Mouse (Mus musculus) mouse trophoblast stem cell (cell line): ENCODE results near the gene H2-DMa.

Source experiments
- in situ Hi-C, 2 experiments: fragments of 300-500 bp; cut with MseI, MboI; formaldehyde crosslinking; loops; 2 replicates in 1 of 2; 3 replicates in 1 of 2; pipeline ENCODE4 v1.15.1; 2025

The H2-DMa gene

DNA sequence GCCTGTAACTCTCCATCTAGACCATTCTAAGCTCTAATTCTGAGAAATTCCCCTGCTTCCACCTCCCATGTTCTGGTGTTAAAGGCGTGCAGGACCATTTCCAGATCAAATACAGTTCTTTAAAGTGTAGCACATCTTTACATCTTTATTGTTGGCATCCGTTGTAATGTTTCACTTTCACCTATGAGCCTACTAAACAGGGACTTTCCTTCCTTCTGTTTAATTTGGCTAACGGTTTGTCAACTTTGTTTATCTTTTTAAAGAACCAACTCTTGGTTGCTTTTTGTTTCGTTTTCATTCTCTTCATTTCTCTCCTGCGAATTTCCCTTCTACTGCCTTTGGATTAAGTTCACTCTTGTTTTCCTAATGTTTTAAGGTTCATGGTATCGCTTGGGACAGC lies 16.5 kb upstream of the H2-DMa start:
- in situ Hi-C loops: no loop called here

DNA sequence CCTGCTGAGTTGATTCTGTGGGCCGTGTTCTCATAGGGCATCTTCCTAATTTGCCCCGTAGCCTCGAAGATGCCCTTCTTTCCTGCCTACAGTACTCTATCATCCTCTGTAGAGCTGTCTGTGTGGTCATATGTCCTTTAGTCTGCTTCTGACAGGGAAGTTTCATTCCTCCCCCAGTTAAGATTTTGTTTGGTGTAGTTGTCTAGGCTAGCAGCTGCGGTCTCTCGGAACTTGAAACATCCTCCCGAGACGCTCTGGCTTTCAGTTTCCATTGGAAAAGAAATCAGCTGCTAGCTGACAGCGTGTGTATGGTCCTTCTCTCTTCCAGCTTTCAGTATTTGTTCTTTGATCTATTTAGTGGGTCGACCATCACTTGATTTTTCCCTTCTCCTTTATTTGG lies 14.5 kb upstream of the H2-DMa start:
- in situ Hi-C loops: no loop called here

DNA sequence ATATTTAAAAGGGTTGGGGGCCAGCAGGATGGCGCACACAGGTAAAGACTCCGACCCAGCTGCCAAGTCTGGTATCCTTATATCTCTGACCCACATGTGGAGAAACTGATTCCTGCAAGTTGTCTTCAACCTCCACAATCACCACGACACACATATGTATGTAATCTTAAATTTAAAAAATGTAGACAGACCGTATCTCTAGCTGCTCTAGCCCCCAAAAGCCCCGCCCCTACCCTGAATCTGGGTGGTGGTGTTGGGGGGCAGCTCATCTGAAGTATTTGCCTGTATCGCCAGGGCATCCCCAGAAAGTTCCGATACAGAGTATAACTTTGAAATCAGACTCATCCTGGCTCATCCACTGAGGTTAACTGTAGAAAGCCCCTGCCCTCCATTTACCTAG lies 12.8 kb upstream of the H2-DMa start:
- in situ Hi-C loops: no loop called here

DNA sequence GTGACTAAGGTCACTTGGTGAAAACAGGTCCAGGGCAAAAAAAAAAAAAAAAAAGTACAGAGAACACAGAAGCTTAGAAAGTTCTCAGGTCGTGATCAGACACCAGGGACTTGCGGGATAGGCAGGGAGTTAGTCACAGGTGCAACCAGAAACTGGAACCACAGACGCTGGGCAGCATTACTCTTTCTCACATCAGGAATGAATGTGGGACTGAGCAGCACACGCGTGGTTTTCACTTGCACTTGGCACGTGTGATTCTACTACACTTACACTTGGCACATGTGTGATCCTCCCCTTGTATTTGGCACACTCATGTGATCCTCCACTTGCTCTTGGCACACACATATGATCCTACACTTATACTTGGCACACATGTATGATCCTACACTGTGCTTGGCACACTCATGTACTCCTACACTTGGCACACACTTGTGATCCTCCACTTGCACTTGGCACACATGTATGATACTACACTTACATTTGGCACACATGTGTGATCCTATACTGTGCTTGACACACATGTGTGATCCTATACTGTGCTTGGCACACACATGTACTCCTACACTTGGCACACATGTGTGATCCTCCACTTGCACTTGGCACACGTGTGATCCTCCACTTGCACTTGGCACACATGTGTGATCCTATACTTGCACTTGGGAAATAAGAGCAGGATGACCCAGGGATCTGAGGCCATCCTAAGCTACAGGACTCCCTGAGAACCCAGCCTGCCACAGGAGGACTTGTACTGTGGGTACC lies 12.1 kb upstream of the H2-DMa start:
- in situ Hi-C loops: no loop called here

DNA sequence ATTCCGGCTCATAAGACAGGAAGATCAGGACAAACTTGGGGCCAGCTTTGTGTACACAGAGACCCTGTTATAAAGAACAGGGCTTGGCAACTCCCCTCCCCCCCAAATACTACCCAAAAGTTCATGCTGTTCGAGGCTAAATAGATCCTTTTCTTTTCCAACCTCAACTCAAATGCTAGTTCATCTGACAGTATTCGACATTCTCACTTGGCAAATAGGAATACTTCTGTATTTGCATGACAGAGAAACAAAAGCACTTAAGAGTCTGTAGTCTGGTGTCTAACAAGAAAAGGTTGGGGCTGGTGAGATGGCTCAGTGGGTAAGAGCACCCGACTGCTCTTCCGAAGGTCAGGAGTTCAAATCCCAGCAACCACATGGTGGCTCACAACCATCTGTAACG lies 10.9 kb upstream of the H2-DMa start:
- in situ Hi-C loops: no loop called here

DNA sequence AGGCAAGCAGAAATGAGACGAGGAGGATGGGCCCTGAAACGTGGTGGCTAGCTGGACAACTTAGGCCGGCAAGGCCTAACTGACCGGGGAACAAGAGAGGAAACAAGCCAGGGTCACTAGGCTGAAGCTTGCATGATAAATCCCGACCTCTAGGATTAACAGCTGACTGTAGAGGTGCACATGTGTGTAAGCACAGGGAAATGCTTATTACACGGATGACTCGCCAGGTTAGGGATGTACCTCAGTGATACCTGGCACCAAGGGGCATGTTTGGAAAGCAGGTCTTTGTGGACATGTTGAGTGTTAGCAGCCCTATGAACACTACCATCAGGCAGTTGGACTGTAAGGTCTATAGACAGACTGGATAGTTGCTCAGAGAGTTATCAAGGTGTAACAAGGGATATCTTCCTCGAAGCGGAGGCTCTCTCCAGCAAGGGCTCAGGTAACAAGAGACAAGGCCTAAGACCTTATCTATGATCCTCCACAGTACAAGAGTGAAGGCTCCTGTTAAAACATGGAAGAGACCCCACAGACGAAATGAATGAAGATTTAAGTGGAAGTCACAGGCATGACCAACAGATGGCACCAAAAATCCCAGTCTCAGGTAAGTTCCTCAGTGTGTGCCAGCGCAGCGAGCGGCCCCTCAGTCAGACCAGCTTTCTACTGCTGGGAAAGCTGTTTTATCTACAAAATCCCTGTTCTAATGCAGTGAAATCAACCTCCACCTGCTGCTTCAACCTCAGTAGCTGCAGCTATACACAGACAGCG lies 10.1 kb upstream of the H2-DMa start:
- in situ Hi-C loops: no loop called here

DNA sequence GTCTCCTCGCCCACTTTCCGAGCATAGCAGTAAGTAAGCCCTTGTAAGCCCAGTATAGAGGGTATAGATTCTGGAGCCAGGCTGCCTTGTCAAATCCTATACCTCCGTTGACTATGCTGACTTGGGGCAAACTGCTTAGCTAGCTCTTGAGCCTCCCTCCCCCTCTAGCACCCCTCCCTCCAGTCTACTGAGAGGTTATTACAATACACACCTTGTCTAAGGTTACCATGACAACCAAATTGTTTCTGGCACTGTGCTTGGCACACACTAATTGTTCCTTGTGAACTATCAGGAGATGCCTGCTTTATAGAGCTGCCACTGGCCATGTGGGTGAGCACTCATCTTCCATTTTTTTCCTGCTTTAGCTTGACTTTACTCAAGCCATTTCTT lies 9.5 kb upstream of the H2-DMa start:
- in situ Hi-C loops: no loop called here

DNA sequence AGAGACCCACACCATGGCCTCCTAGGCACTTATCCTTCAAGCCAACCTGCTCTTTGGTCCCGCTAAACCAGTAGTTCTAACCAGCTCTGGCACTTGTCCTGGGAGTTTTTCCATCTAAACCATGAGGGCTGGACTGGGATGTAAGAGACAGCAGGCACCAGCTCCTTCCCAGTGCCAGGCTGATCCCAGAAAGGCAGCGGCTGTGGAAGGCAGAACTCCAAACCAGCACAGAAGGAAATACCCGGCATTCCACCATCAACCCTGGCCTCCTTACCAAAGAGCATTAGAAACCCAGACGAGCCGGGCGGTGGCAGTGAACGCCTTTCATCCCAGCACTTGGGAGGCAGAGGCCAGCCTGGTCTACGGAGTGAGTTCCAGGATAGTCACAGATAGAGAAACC lies 9.0 kb upstream of the H2-DMa start:
- in situ Hi-C loops: no loop called here

DNA sequence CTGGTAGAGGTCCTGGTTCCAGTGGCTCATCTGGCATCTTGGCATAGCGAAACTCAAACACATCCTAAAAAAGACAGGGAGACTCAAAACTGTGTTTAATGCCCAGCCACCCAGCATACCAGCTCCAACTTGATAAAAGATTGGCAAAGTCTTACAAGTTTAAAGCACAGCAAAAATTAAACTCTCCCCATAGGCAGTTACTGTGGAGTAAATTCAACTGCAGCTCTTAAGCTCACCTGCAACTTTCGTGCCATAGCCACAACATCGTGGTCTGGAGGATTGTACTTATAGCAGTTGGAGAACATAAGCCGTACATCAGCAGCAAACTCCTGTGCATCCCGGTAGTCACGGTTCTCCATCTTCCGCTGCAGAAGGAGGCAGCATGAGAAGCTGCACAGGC lies 5.2 kb upstream of the H2-DMa start:
- in situ Hi-C loops: no loop called here

DNA sequence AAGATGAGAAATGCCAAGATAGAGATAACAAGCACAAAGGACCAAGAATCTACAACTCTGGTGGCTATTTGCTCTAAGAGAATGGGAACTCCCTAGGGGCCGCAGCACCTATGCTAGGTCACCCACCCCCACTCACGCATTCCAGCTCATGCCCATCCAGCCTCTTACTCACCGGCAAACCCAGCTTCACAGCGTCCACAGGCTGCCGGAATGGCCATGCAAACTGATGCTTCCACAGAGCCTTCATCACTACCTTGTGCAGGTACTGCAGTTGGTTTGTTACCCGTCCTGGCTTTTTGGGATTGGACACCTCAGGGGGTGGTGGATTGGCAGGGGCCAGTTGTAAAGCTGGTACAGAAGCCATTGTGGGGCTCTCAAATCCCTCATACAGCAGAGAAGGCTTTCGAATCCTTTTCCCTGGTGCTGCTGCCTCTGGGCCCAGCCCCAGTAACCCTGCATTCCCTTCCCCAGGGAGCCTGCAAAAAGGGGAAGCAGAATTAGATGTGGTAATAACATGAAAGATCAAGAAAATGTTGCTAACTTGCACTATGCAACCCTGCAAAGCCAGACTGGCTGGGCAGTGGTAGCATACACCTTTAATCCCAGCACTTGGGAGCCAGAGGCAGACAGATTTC lies 2.5 kb upstream of the H2-DMa start:
- in situ Hi-C loops: no loop called here

DNA sequence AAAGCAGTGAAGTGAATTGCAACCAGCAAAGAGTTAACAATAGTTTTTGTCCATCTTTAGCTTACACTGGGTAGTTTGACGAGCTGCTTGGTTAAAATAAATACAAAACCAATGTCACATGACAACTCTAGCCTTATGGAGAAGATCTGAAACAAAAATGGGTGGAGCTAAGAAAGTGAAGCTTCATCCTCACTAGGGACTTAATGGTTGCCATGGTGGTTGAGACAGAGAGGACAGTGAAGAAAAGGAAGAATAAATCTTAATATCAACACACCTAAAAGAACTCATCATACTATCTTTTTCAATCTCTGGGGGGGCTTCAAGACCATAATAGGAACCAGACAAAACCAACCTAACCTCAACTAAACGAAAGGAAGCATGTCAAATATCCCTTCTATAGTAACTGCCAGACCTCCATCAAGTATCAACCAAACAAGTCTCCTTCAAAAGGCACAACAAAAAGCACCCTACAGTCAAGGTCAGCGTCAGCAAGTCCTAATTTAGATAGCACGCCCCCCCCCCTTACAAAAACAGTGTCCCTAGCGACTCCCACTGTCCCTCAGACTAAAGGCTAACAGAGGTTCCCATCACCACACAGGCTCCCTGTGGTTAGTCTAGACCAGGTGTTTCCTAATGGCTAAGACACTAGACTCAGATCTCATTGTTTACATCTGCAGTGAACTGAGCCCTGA lies 1.8 kb upstream of the H2-DMa start:
- in situ Hi-C loops: no loop called here

DNA sequence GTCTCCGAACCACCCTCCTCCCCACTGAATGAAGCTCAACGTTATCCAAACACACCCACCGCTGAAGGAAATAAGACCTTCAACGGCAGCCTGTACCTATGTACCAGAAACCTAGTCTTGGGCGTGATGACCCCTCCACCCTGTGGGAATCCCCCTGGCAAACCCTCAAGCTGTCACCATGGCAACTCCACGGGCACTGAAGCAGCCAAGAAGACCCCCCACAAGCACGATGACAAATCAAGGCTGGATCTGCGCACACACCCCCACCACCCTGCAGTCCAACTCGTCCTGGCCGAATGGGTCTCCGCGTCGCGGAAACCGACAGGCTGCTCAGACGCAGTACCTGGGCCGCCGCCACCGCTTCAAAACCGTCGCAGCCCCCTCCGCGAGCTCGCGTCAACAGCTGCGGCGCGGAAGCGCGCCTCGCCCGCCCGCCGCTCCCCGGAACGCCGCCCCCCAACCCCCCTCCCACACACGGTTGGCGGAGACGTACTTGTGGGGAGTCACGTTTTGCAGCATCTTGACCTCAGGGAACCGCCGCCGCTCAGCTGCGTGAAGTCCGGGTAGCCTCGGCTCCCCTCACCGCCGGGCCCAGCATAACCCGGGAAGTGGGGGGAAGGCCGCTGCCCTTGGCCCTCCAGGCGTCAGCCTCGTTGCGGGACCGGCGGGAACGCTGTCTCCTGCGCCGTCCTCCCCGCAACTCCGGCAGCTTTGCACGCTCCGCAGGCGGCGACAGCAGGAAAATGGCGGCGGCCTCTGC lies 1.0 kb upstream of the H2-DMa start:
- in situ Hi-C loops: no loop called here

DNA sequence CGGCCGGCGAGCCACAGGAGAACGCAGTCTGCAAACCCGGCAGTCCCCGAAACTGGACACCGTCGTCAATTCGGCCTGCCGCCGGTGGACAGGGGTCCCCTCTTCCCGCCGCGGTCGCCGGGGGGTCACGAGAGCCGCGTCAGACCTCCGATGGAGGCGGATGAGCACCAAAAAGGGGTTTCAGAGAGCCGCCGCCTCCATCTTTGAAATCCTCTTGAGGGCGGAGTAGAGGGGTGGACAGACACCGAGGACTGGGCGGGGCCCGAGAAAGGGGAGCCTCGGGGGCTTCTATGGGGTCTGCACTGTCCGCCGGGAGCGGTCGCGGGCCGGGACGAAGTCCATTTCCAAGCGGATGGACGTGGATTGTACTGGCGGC lies 480 bp upstream of the H2-DMa start:
- in situ Hi-C loops: no loop called here

DNA sequence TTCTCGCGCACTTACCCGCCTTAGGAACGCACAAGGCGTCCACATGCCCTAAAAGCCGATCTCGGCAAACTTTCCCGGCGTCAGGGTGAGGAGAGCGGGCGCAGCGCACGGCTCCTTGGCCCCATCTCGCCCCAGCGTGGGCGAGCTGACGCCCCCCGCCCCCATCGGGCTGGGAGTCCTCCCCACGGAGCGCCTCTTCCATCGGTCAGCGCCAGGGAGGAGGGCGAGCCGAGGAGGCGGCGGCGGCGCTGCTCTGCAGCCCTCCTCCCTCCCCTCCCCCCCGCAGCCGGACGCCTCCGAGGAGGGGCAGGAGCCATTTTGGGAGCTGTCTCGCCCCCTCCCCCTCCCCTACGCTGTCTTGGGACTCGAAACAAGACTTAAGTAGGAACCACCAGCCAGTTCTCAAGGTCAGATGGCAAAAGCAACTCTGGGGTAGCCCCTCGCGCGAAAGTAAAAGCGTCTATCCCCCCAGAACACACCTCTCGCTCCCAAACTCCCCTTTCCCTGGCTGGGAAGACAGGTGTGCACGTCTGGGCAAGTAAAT lies 911 bp downstream of the H2-DMa start:
- in situ Hi-C loops: no loop called here

DNA sequence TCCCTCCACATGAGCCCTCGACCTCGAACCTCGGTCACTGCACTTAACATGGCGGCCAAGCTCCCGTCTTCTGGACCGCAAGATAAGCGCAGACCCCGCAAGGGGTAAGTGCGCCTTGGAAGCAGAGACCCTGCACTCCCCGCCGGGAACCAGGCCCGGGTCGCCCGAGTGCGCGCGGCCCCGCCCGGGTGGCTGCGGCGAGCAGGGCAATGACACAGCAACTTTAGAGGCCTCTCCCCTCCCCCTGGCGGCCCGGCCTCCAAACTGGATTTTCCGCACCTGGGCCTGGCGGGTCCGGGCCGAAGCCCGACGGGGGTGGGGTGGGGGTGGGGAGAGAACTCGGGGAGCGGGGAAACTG lies 1.5 kb downstream of the H2-DMa start:
- in situ Hi-C loops: no loop called here

DNA sequence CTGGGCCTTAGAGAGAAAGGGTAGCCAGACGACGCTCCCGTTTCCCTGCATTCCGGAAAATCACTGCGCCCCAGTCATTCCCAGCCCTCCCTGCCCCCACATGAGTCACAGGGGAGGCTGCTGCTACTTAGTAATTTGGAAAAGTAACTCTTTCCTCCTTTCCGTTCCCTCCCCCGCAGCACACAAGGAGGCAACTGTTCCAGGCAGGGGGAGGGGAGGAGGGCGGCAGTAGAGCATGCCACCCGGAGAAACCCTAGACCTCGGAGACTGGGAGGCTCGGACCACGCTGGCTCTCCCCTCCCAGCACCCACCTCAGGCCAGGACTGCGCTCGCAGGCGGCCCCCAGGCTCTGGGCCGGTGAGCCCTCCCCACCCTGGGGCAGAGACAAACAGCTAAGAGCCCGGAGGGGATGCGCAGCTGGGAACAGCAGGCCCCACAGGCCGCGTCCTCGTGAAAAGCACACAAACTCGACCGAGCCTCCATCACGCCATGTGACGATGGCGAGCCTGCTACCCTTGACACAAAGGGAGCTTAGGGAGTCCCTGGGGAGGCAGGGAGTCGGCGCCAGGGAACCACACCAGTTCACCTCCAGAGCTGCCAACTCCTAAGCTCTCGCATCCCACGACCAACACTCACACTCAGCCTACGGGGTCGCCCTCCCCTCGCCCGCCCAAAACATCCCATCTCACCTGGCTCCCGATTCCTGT lies 2.0 kb downstream of the H2-DMa start:
- in situ Hi-C loops: no loop called here

DNA sequence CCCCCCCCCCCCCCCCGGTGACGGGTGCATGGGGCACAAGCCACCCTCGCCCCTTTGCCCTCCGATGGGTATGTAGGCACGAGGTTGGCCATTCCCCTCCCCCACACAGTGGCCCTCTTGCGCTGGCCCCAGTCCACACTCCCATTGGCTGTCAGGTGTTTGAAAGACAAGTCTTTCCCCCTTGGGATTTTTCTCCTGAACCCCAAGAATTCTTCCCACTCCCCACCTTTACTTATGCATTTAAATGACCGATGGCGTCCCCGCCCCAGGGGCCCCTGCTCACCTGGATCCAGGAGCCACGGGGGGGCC lies 2.5 kb downstream of the H2-DMa start:
- in situ Hi-C loops: no loop called here

DNA sequence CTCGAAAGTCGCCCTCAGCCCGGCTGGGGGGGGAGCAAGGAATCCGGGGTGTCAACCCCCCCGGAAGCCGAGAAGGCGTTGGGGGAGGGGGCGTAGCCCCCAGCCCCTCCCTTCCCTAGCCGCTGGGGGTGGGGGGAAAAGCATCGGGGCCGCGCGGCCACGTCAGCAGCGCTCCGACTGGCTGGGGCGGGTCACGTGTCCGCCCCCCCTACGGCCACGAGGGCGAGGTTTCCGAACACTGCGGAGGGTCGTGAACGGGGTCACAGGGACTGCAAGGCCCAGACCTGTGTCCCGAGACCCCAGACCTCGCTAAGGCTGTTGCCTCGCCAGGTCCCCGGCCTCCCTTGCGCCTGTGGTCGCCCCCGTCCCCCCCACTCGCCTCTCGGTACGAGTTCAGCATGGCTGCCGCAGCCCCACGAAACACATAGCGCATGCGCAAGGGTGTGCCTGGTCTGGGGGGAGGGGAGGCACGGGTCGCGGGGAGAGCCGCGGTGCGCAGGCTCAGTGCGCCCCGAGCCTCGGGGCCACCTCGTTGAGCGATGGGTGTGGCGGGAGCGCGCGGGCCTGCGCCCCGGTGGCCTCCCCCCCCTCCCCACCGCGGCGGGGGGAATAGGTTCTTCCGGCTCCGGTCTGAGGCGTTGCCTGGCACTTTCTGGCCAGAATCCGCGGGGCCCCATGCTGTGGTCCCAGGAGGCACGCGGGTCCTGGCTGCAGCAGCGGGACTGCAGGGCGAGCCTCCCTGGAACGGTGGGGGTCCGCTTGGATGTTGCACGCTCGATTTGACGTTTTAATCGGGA lies 3.0 kb downstream of the H2-DMa start, which contains the start of gene Brd2:
TSS of gene Brd2 (minus strand) at position 447 of the 797 bp plus-strand sequence.
- in situ Hi-C loops: no loop called here

DNA sequence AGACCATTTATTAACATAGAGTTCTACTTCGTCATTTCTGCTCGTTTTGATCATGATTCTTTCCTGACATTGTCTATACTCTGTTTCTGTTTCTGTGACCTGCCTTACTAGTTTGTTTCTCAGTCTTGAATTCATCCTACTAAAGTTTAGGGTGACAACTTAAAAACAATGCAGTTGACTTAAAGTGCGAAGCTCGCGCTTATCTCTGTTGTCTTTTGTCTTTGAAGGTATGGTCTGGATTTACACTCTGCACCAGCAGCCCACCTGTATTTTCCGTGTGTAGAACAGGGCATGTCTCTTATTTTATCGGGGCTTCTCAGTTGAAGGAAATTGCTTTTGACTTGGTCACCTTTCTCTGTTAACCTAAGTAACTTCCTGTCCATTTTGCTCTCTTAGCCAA lies 3.8 kb downstream of the H2-DMa start:
- in situ Hi-C loops: no loop called here

DNA sequence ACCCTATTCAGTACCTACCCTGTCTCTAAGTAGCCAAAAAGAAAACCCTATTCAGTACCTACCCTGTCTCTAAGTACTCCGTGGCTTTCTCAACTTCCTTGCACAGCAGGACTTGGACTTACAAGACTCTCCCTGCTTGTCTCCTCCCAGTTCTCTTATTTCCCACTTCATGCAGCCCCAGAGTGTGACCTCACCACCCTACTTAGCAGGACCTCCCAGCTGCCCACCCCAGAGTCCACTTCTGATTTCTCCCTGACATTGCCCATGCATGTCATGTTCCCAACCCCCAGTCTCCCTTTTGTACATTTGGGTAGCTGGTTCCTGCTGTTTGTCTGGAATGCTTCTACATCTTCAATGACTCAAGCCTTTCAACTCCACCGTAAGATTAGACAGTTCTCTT lies 4.2 kb downstream of the H2-DMa start:
- in situ Hi-C loops: no loop called here
